Mouse (Mus musculus) E14TG2a.4 (cell line): ENCODE results near the gene BC003965.

Experiments
- CTCF ChIP-seq: conservative IDR thresholded peaks from 2 replicates; pipeline ENCODE4 v1.5.1; 2014; ENCODE audit warnings: low read length
- NANOG ChIP-seq: IDR thresholded peaks from 2 replicates; pipeline ENCODE4 v1.6.1; 2014; ENCODE audit warnings: borderline replicate concordance, low read length, mixed read lengths
- POU5F1 ChIP-seq: IDR thresholded peaks from 2 replicates; pipeline ENCODE4 v1.6.1; 2014; ENCODE audit warnings: low read length, borderline replicate concordance

GRCm38 (mm10) chr17:25188150-25189031, 4.0 kb downstream of the BC003965 start, which contains the start of gene Unkl:
- TF ChIP-seq CTCF (no peak), POU5F1 (no peak), NANOG (no peak)
